Mouse (Mus musculus) heart, embryonic 16.5 days (tissue): ENCODE results near the gene Zeb2. TPM values are rescaled to one million over a fixed set of nuclear protein-coding genes. Genes with fewer than 3 reads are reported as not detected.
"Not testable (repeated sequence)": the region's sequence is repeated elsewhere in the genome, so short reads cannot be mapped to it uniquely, and the experiment has no call there.

Experiments used
- ATAC-seq: fragments of 200-750 bp; cut with Nextera tagmentation; replicated peaks from 2 replicates; pipeline ENCODE4 v1.8.0; 2017; ENCODE audit warnings: moderate number of reproducible peaks; ENCODE audit not compliant: insufficient read depth, low FRiP score; ENCODE audit errors: extremely low read depth
- H3K27ac ChIP-seq: fragments of 300-500 bp; sonication (generic); 2 replicates; pipeline ENCODE4 v1.5.1; 2014; ENCODE audit warnings: mild to moderate bottlenecking, low read length, control low read depth, moderate library complexity
- H3K27me3 ChIP-seq: fragments of 300-500 bp; sonication (generic); 2 replicates; pipeline ENCODE4 v1.6.1; 2014; ENCODE audit warnings: low read length, mixed read lengths; ENCODE audit not compliant: control insufficient read depth, insufficient read depth
- H3K36me3 ChIP-seq: fragments of 300-500 bp; sonication (generic); 2 replicates; pipeline ENCODE4 v1.6.1; 2014; ENCODE audit not compliant: control insufficient read depth, insufficient read depth
- H3K4me1 ChIP-seq: fragments of 300-500 bp; sonication (generic); 2 replicates; pipeline ENCODE4 v1.6.1; 2014; ENCODE audit warnings: low read length, mixed read lengths; ENCODE audit not compliant: control insufficient read depth, insufficient read depth
- H3K4me2 ChIP-seq: fragments of 300-500 bp; sonication (generic); 2 replicates; pipeline ENCODE4 v1.6.1; 2014; ENCODE audit warnings: low read depth, mild to moderate bottlenecking, control low read depth, low read length
- H3K4me3 ChIP-seq: fragments of 300-500 bp; sonication (generic); 2 replicates; pipeline ENCODE4 v1.5.1; 2014; ENCODE audit warnings: mild to moderate bottlenecking, control low read depth, low read length
- H3K9ac ChIP-seq: fragments of 300-500 bp; sonication (generic); 2 replicates; pipeline ENCODE4 v1.6.1; 2014; ENCODE audit warnings: low read length, control low read depth
- H3K9me3 ChIP-seq: fragments of 300-500 bp; sonication (generic); replicated peaks from 2 replicates; pipeline ENCODE4 v1.6.1; 2016; ENCODE audit warnings: low read length; ENCODE audit not compliant: control insufficient read depth
- WGBS: fragments of 180-500 bp; shearing (Covaris S2); extraction: QIAGEN DNeasy Blood & Tissue Kit; methylation state at CpG from one replicate; pipeline ENCODE4 v1.1.7; 2014; 5-methylcytosine and 5-hydroxymethylcytosine counted together
- polyA plus RNA-seq: library from polyadenylated mRNA; unstranded; fragments of >200 nt; fragmentation: Nextera tagmentation; extraction: Ambion mirVana; gene quantifications from 2 replicates; pipeline ENCODE4 v1.2.1, GENCODE M21; 2015

The Zeb2 gene
- polyA plus RNA-seq, 1 experiment from 2014 or later: 19.9 TPM

GRCm38 (mm10) chr2:45115211-45115610 is 2.0 kb downstream of the Zeb2 start:
- whole genome bisulfite sequencing: 42% methylated on average over 6 of the region's 6 CpGs
- Histone ChIP-seq H3K4me3 (peak overlapping the region; percentile 67), H3K27me3 (no peaks in the 10 kb centered on the region), H3K27ac (peak overlapping the region; percentile 64), H3K36me3 (no peaks in the 10 kb centered on the region), H3K4me1 (peaks cover 6% of the 10 kb centered on the region; the same call in 1 of the 2 replicates), H3K9me3 (no peaks in the 10 kb centered on the region), H3K4me2 (peak overlapping the region; percentile 92), H3K9ac (peak overlapping the region; percentile 68)
- no peak for ATAC-seq

GRCm38 (mm10) chr2:45114596-45114995 is 2.6 kb downstream of the Zeb2 start:
- Histone ChIP-seq H3K9me3 (no peaks in the 10 kb centered on the region), H3K27ac (no peak overlapping the region), H3K4me3 (no peak overlapping the region), H3K4me2 (no peak overlapping the region), H3K4me1 (peaks cover 6% of the 10 kb centered on the region; the same call in 1 of the 2 replicates), H3K36me3 (no peaks in the 10 kb centered on the region), H3K9ac (no peak overlapping the region), H3K27me3 (no peaks in the 10 kb centered on the region)
- WGBS: 62% methylated on average over 2 of the region's 2 CpGs
- no peak for ATAC-seq

GRCm38 (mm10) chr2:45113912-45114311 is 3.3 kb downstream of the Zeb2 start:
- Histone ChIP-seq H3K27ac (no peak overlapping the region; the same call in 1 of the 2 replicates), H3K36me3 (no peaks in the 10 kb centered on the region), H3K27me3 (no peaks in the 10 kb centered on the region), H3K4me1 (peaks cover 6% of the 10 kb centered on the region; the same call in 1 of the 2 replicates), H3K4me2 (peak overlapping the region; percentile 74; the same call in 1 of the 2 replicates), H3K9ac (no peak overlapping the region), H3K9me3 (no peaks in the 10 kb centered on the region), H3K4me3 (no peak overlapping the region)
- WGBS: 77% methylated on average over 3 of the region's 3 CpGs
- no peak for ATAC-seq

GRCm38 (mm10) chr2:45112891-45113683 is 4.1 kb downstream of the Zeb2 start:
- ATAC-seq: no peak
- H3K4me2 ChIP-seq: peak overlapping the region; percentile 74
- no peaks in the 10 kb centered on the region for H3K36me3 ChIP-seq
- 2% methylated on average over 23 of the region's 25 CpGs for WGBS
- peak overlapping the region; percentile 83 for H3K27ac ChIP-seq
- H3K9ac ChIP-seq: peak overlapping the region; percentile 98
- H3K4me3 ChIP-seq: peak overlapping the region; percentile 66
- peaks cover 6% of the 10 kb centered on the region; the same call in 1 of the 2 replicates for H3K4me1 ChIP-seq
- H3K27me3 ChIP-seq: no peaks in the 10 kb centered on the region
- H3K9me3 ChIP-seq: no peaks in the 10 kb centered on the region

GRCm38 (mm10) chr2:45112021-45112747 is 5.0 kb downstream of the Zeb2 start:
- no peaks in the 10 kb centered on the region for H3K36me3 ChIP-seq
- no peaks in the 10 kb centered on the region for H3K9me3 ChIP-seq
- H3K4me3 ChIP-seq: peak overlapping the region; percentile 66
- peak overlapping the region; percentile 83 for H3K27ac ChIP-seq
- peaks cover 13% of the 10 kb centered on the region for H3K4me1 ChIP-seq
- H3K27me3 ChIP-seq: no peaks in the 10 kb centered on the region
- H3K9ac ChIP-seq: peak overlapping the region; percentile 98
- H3K4me2 ChIP-seq: peak overlapping the region; percentile 74
- 19% methylated on average over 9 of the region's 9 CpGs for WGBS
- ATAC-seq: no peak

GRCm38 (mm10) chr2:45111571-45111970 is 5.6 kb downstream of the Zeb2 start:
- H3K4me2 ChIP-seq: peak overlapping the region; percentile 74
- WGBS: 15% methylated on average over 3 of the region's 3 CpGs
- not testable (repeated sequence) for ATAC-seq

GRCm38 (mm10) chr2:45110757-45111411 is 6.3 kb downstream of the Zeb2 start:
- H3K27me3 ChIP-seq: no peaks in the 10 kb centered on the region
- H3K9ac ChIP-seq: peak overlapping the region; percentile 98
- H3K4me3 ChIP-seq: peak overlapping the region; percentile 66
- H3K9me3 ChIP-seq: no peaks in the 10 kb centered on the region
- H3K4me2 ChIP-seq: peak overlapping the region; percentile 74
- under 1% methylated on average over 20 of the region's 20 CpGs for WGBS
- peak overlapping the region; percentile 94 for H3K27ac ChIP-seq
- H3K36me3 ChIP-seq: no peaks in the 10 kb centered on the region
- no peak for ATAC-seq
- H3K4me1 ChIP-seq: peaks cover 23% of the 10 kb centered on the region

More at GRCm38 (mm10) chr2:45111571-45111970, 5.6 kb downstream of the Zeb2 start:
- H3K27ac ChIP-seq: peak overlapping the region; percentile 94
- H3K36me3 ChIP-seq, H3K9me3 ChIP-seq, H3K27me3 ChIP-seq: not testable (repeated sequence)
- peak overlapping the region; percentile 98 for H3K9ac ChIP-seq
- H3K4me3 ChIP-seq: peak overlapping the region; percentile 66
- H3K4me1 ChIP-seq: peaks cover 16% of the 10 kb centered on the region

- Histone ChIP-seq H3K27ac (peak overlapping the region; percentile 94), H3K27me3 (no peaks in the 10 kb centered on the region), H3K9ac (peak overlapping the region; percentile 98), H3K4me3 (peak overlapping the region; percentile 66), H3K4me2 (peak overlapping the region; percentile 74), H3K4me1 (peaks cover 30% of the 10 kb centered on the region), H3K9me3 (no peaks in the 10 kb centered on the region), H3K36me3 (no peaks in the 10 kb centered on the region)
- under 1% methylated on average over 50 of the region's 54 CpGs for WGBS
- peak; percentile 37 for ATAC-seq
These were observed 7.0 kb downstream of the Zeb2 start for GRCm38 (mm10) chr2:45109951-45110756.
